Mouse (Mus musculus): ENCODE results near the gene Plppr2. TPM values are rescaled to one million over a fixed set of nuclear protein-coding genes. Genes with fewer than 3 reads are reported as not detected.

The Plppr2 gene
- total and polyA plus RNA-seq, 2 experiments from 2014 or later, result 129 to 165 TPM

DNA sequence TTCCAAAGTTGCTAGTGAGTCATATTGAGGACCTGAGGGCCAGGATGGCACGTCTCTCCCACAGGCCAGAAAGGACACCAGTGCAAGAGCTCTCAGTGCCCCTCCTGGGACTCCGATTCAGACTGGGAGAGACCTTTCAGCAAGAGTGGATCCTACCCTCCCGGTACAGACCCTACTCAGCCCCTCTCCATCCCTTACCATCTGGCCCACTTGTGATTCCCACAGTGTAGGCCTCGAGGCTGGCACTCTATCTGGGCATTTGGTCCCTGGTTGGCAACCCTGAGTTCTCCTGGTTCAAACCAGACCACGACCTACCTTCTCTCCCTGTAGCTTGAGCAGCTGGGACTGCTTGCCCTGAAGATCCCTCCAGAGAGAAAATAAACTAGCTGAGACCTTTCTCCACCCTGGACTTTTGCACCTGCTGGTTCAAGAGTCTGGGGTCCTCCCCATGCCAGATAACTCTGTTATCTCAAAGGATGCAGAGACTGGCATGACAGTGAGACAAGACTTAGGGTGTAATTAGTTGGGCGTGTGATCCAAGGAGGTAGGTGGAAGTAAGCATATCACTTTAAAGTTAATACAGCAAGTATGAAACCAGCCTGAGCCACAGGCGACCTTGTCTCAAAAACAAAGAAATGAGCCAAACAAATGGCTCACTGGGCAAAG is 1.2 kb upstream of the Plppr2 start:
- H3K4me2 ChIP-seq (ENCODE audit: low read depth, low read length, poor library complexity, severe bottlenecking), result no peak overlapping the region
- 86% methylated on average over 7 of the region's 7 CpGs for WGBS
- H3K4me1 ChIP-seq (ENCODE audit: insufficient read depth, low read length), result peaks cover 6% of the 10 kb centered on the region; the same call in 1 of the 2 replicates
- H3K9ac ChIP-seq (replicated peaks; ENCODE audit: low read length, poor library complexity, severe bottlenecking), result 0 out of 2 replicates have a peak overlapping the region, but pooled peaks have one; percentile 94
- H3K27me3 ChIP-seq (ENCODE audit: insufficient read depth, low read length), result no peaks in the 10 kb centered on the region
- H3K36me3 ChIP-seq (ENCODE audit: insufficient read depth, low read length), result peaks cover 8% of the 10 kb centered on the region
- H3K9me3 ChIP-seq (ENCODE audit: low read length), result no peaks in the 10 kb centered on the region
- peak overlapping the region; percentile 87; the same call in 1 of the 2 replicates for H3K27ac ChIP-seq (ENCODE audit: low read depth, low read length)
- no peak for TF ChIP-seq CTCF (IDR thresholded peaks at IDR 0.05)
- H3K4me3 ChIP-seq (ENCODE audit: low read depth, low read length), result peak overlapping the region; percentile 75; the same call in 1 of the 2 replicates
- ATAC-seq (ENCODE audit: low FRiP score), result no peak
- DNase-seq (ENCODE audit: low spot score), result no peak

DNA sequence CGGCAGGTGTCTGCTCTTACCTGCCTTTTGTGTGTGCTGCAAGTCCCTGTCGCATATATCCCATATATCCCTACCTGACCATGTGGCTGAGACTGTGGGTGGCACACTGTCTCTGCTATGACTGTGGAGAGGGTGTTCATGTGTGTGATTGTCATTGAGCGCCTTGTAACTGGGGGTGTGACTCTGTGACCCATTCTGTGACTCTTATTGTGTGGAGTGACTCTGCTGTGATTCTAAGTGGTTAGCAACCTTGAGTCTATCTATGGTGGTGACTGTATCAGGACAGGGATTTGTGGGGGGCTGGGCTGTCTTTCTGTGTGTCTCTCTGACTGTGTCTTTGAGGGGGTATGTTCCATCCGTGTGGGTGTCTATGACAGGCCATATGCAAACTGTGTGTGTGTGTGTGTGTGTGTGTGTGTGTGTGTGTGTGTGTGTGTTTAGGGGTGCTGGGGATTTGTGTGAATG is 910 bp downstream of the Plppr2 start:
- Histone ChIP-seq H3K36me3 (ENCODE audit: insufficient read depth, low read length) (peaks cover 18% of the 10 kb centered on the region), H3K4me2 (ENCODE audit: low read depth, low read length, poor library complexity, severe bottlenecking) (peak overlapping the region; percentile 65), H3K9me3 (ENCODE audit: low read length) (no peaks in the 10 kb centered on the region), H3K27me3 (ENCODE audit: insufficient read depth, low read length) (no peaks in the 10 kb centered on the region), H3K4me1 (ENCODE audit: insufficient read depth, low read length) (peaks cover 6% of the 10 kb centered on the region; the same call in 1 of the 2 replicates), H3K4me3 (ENCODE audit: low read depth, low read length) (peak overlapping the region; percentile 75), H3K27ac (ENCODE audit: low read depth, low read length) (peak overlapping the region; percentile 87; the same call in 1 of the 2 replicates), H3K9ac (replicated peaks; ENCODE audit: low read length, poor library complexity, severe bottlenecking) (peak overlapping the region; percentile 94)
- no peak for TF ChIP-seq CTCF (IDR thresholded peaks at IDR 0.05)
- peak; percentile 20; the same call in 1 of the 2 replicates for ATAC-seq (ENCODE audit: low FRiP score)
- peak; percentile 17 for DNase-seq (ENCODE audit: low spot score)
- 48% methylated on average over 4 of the region's 4 CpGs for WGBS

DNA sequence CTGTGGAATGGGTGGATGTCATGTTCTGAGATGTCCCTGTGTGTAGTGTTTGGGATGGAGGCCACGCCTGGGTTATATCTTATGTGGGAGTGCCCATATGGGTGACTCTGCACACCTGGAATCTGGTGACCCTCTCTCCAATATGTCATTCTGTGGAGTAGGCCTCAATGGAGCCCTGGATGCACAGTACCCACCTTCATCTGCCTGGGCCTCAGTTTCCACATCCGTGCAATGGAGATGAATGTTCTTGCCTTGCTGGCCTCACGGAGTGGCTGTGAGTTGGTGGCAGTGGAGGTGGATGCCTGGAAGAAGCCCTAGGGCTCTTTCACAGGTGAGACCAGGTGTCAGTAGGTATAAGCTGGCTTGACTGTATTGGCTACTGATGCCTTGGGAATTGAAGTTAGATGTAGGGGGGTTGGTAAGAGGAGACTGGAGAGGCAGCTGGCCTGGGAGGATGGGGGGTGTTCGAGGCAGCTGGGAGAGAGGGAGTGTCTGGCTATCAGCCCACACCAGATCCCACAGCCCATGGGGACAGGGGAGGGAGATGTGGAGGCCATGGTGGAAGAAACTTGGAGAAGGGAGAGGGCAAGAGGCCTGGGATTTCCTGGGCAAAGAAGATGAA is 1.5 kb downstream of the Plppr2 start:
- H3K27me3 ChIP-seq (ENCODE audit: insufficient read depth, low read length), result no peaks in the 10 kb centered on the region
- peaks cover 18% of the 10 kb centered on the region for H3K36me3 ChIP-seq (ENCODE audit: insufficient read depth, low read length)
- WGBS, result 82% methylated on average over 4 of the region's 4 CpGs
- ATAC-seq (ENCODE audit: low FRiP score) (no peak), DNase-seq (ENCODE audit: low spot score) (no peak)
- no peaks in the 10 kb centered on the region for H3K9me3 ChIP-seq (ENCODE audit: low read length)
- H3K4me3 ChIP-seq (ENCODE audit: low read depth, low read length), result peak overlapping the region; percentile 75
- 0 out of 2 replicates have a peak overlapping the region, but pooled peaks have one; percentile 94 for H3K9ac ChIP-seq (replicated peaks; ENCODE audit: low read length, poor library complexity, severe bottlenecking)
- 0 out of 2 replicates have a peak overlapping the region, but pooled peaks have one; percentile 87 for H3K27ac ChIP-seq (ENCODE audit: low read depth, low read length)
- H3K4me1 ChIP-seq (ENCODE audit: insufficient read depth, low read length), result peaks cover 6% of the 10 kb centered on the region; the same call in 1 of the 2 replicates
- no peak for TF ChIP-seq CTCF (IDR thresholded peaks at IDR 0.05)
- peak overlapping the region; percentile 65 for H3K4me2 ChIP-seq (ENCODE audit: low read depth, low read length, poor library complexity, severe bottlenecking)

DNA sequence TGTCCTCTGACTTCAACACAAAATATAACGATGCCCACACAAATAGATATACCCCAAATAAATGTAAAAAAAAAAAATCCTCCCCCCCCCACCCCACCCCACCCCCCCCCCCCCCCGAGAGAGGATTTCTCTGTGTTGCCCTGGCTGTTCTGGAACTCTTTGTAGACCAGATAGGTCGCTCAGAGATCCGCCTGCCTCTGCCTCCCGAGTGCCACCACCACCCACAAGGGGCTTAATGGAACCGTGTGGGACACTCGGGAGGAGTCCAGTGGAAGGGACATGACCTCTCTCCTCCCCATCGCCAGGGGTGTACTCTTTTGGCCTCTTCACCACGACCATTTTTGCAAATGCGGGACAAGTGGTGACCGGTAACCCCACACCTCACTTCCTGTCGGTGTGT is 6.2 kb downstream of the Plppr2 start:
- Histone ChIP-seq H3K27ac (ENCODE audit: low read depth, low read length) (no peak overlapping the region), H3K9ac (replicated peaks; ENCODE audit: low read length, poor library complexity, severe bottlenecking) (no peak overlapping the region), H3K4me1 (ENCODE audit: insufficient read depth, low read length) (peaks cover 6% of the 10 kb centered on the region; the same call in 1 of the 2 replicates), H3K4me2 (ENCODE audit: low read depth, low read length, poor library complexity, severe bottlenecking) (no peak overlapping the region), H3K36me3 (ENCODE audit: insufficient read depth, low read length) (peaks cover 29% of the 10 kb centered on the region), H3K4me3 (ENCODE audit: low read depth, low read length) (no peak overlapping the region), H3K9me3 (ENCODE audit: low read length) (no peaks in the 10 kb centered on the region), H3K27me3 (ENCODE audit: insufficient read depth, low read length) (no peaks in the 10 kb centered on the region)
- DNase-seq (ENCODE audit: low spot score) (no peak), ATAC-seq (ENCODE audit: low FRiP score) (no peak)
- WGBS, result 77% methylated on average over 8 of the region's 12 CpGs
- no peak for TF ChIP-seq CTCF (IDR thresholded peaks at IDR 0.05)

DNA sequence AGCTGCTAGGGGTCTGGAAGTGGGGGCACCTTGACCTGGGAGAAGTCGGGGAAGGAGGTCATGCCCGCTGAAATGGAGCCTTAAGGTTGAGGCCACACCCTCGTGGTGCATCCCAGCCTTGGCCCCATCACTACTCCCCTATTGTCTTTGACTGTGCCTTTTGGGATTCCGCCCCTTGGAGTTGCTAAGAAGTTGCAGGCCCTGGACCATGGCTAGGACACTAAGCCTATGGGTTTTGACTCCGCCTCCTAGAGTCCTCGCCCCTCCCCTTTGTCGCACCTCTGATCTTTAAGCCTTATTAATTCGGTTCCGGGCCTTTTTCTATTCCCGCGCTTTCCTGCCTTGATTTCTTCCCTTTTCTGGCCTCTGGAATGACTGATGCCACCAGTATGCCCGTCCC is 6.8 kb downstream of the Plppr2 start:
- Histone ChIP-seq H3K9ac (replicated peaks; ENCODE audit: low read length, poor library complexity, severe bottlenecking) (no peak overlapping the region), H3K36me3 (ENCODE audit: insufficient read depth, low read length) (peaks cover 33% of the 10 kb centered on the region), H3K4me1 (ENCODE audit: insufficient read depth, low read length) (peaks cover under 1% of the 10 kb centered on the region; the same call in 1 of the 2 replicates), H3K4me2 (ENCODE audit: low read depth, low read length, poor library complexity, severe bottlenecking) (no peak overlapping the region), H3K27ac (ENCODE audit: low read depth, low read length) (no peak overlapping the region), H3K4me3 (ENCODE audit: low read depth, low read length) (no peak overlapping the region), H3K9me3 (ENCODE audit: low read length) (no peaks in the 10 kb centered on the region), H3K27me3 (ENCODE audit: insufficient read depth, low read length) (no peaks in the 10 kb centered on the region)
- no peak for DNase-seq (ENCODE audit: low spot score)
- no peak for ATAC-seq (ENCODE audit: low FRiP score)
- no peak for TF ChIP-seq CTCF (IDR thresholded peaks at IDR 0.05)
- WGBS, result 57% methylated on average over 12 of the region's 12 CpGs

DNA sequence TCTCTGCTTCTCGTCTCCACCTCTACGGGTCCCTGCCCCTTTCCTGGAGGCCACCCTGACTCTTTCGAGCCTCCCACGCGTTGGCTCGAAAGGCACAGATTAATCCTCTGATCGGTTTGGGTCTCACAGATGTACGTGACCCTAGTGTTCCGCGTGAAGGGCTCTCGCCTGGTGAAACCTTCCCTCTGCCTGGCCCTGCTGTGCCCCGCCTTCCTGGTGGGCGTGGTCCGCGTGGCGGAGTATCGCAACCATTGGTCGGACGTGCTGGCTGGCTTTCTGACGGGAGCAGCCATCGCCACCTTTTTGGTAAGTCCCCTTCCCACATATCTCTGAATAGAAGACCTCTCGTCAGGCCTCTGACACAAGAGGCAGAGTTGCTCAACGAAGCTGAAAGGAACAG is 7.4 kb downstream of the Plppr2 start:
- 29% methylated on average over 23 of the region's 23 CpGs for WGBS
- H3K9ac ChIP-seq (replicated peaks; ENCODE audit: low read length, poor library complexity, severe bottlenecking), result no peak overlapping the region
- no peak overlapping the region for H3K4me2 ChIP-seq (ENCODE audit: low read depth, low read length, poor library complexity, severe bottlenecking)
- no peak for TF ChIP-seq CTCF (IDR thresholded peaks at IDR 0.05)
- H3K9me3 ChIP-seq (ENCODE audit: low read length), result no peaks in the 10 kb centered on the region
- H3K27me3 ChIP-seq (ENCODE audit: insufficient read depth, low read length), result no peaks in the 10 kb centered on the region
- ATAC-seq (ENCODE audit: low FRiP score) (no peak), DNase-seq (ENCODE audit: low spot score) (no peak)
- H3K36me3 ChIP-seq (ENCODE audit: insufficient read depth, low read length), result peaks cover 34% of the 10 kb centered on the region
- H3K4me3 ChIP-seq (ENCODE audit: low read depth, low read length), result no peak overlapping the region
- H3K27ac ChIP-seq (ENCODE audit: low read depth, low read length), result no peak overlapping the region
- no peaks in the 10 kb centered on the region for H3K4me1 ChIP-seq (ENCODE audit: insufficient read depth, low read length)
